Mouse (Mus musculus): ENCODE data around the gene Ccl1.

The Ccl1 gene

GRCm38 (mm10) chr11:82206960-82207488 lies 98.5 kb downstream of the Ccl1 start:
- in situ Hi-C loops (cut with MboI, MseI), result loop anchor here in 1 of 2 experiments (25.0 kb wide), 1 partner anchor 805 kb away; the partner anchor contains the start of gene Slfn8

- in situ Hi-C loops (cut with MboI, MseI), result loop anchor here in 1 of 2 experiments (25.0 kb wide), 1 partner anchor 807 kb away; the partner anchor contains the start of gene Slfn8
These were observed 100.3 kb downstream of the Ccl1 start for GRCm38 (mm10) chr11:82205221-82205620.

- in situ Hi-C loops (cut with MboI, MseI), result loop anchor here in 1 of 2 experiments (25.0 kb wide), 1 partner anchor 809 kb away; the partner anchor contains the start of gene Slfn8
These were observed 101.8 kb downstream of the Ccl1 start for GRCm38 (mm10) chr11:82203706-82204105.

- in situ Hi-C loops (cut with MboI, MseI), result no loop called here
These were observed 107.7 kb downstream of the Ccl1 start for GRCm38 (mm10) chr11:82197774-82198173.

- in situ Hi-C loops (cut with MboI, MseI), result no loop called here
These were observed 110.5 kb downstream of the Ccl1 start for GRCm38 (mm10) chr11:82194980-82195379.

- in situ Hi-C loops (cut with MboI, MseI), result no loop called here
These were observed 111.7 kb downstream of the Ccl1 start for GRCm38 (mm10) chr11:82193826-82194225.

GRCm38 (mm10) chr11:82189782-82190563 lies 115.5 kb downstream of the Ccl1 start:
- in situ Hi-C loops (cut with MboI, MseI), result no loop called here

- in situ Hi-C loops (cut with MboI, MseI), result no loop called here
These were observed 119.8 kb downstream of the Ccl1 start for GRCm38 (mm10) chr11:82185684-82186083.

- in situ Hi-C loops (cut with MboI, MseI), result loop anchor here (5.0 kb wide), 3 partner anchors 131 to 201 kb away; no protein-coding TSS in a partner anchor
These were observed 122.1 kb downstream of the Ccl1 start for GRCm38 (mm10) chr11:82183281-82183935.

- in situ Hi-C loops (cut with MboI, MseI), result loop anchor here (5.0 kb wide), 3 partner anchors 130 to 200 kb away; no protein-coding TSS in a partner anchor
These were observed 123.1 kb downstream of the Ccl1 start for GRCm38 (mm10) chr11:82182401-82182800.

GRCm38 (mm10) chr11:82181331-82181730 lies 124.2 kb downstream of the Ccl1 start:
- in situ Hi-C loops (cut with MboI, MseI), result loop anchor here (5.0 kb wide), 3 partner anchors 129 to 199 kb away; no protein-coding TSS in a partner anchor

- in situ Hi-C loops (cut with MboI, MseI), result loop anchor here in 1 of 2 experiments (5.0 kb wide), 1 partner anchor 126 kb away; no protein-coding TSS in a partner anchor
These were observed 127.3 kb downstream of the Ccl1 start for GRCm38 (mm10) chr11:82178161-82178560.

GRCm38 (mm10) chr11:82177711-82178110 lies 127.8 kb downstream of the Ccl1 start:
- in situ Hi-C loops (cut with MboI, MseI), result loop anchor here in 1 of 2 experiments (5.0 kb wide), 1 partner anchor 125 kb away; no protein-coding TSS in a partner anchor

GRCm38 (mm10) chr11:82174794-82175193 lies 130.7 kb downstream of the Ccl1 start:
- in situ Hi-C loops (cut with MboI, MseI), result loop anchor here in 1 of 2 experiments (5.0 kb wide), 1 partner anchor 122 kb away; no protein-coding TSS in a partner anchor

- in situ Hi-C loops (cut with MboI, MseI), result no loop called here
These were observed 132.0 kb downstream of the Ccl1 start for GRCm38 (mm10) chr11:82173491-82173890.

- in situ Hi-C loops (cut with MboI, MseI), result no loop called here
These were observed 134.0 kb downstream of the Ccl1 start for GRCm38 (mm10) chr11:82171316-82172071.

- in situ Hi-C loops (cut with MboI, MseI), result no loop called here
These were observed 136.0 kb downstream of the Ccl1 start for GRCm38 (mm10) chr11:82169456-82169855.

GRCm38 (mm10) chr11:82168308-82168707 lies 137.2 kb downstream of the Ccl1 start:
- in situ Hi-C loops (cut with MboI, MseI), result no loop called here

- in situ Hi-C loops (cut with MboI, MseI), result no loop called here
These were observed 142.2 kb downstream of the Ccl1 start for GRCm38 (mm10) chr11:82163285-82163684.

GRCm38 (mm10) chr11:82159126-82159525 lies 146.4 kb downstream of the Ccl1 start:
- in situ Hi-C loops (cut with MboI, MseI), result no loop called here

- in situ Hi-C loops (cut with MboI, MseI), result no loop called here
These were observed 165.9 kb downstream of the Ccl1 start for GRCm38 (mm10) chr11:82139492-82140094.
